Mouse (Mus musculus): Measurements from ENCODE around the gene Olfr155. TPM values are rescaled to one million over a fixed set of nuclear protein-coding genes. Genes with fewer than 3 reads are reported as not detected.

The Olfr155 gene
- polyA plus RNA-seq (2017; shearing (Covaris generic)), result under 1 TPM; 0.43 to 0.98 TPM

GRCm38 (mm10) chr4:43851265-43851664, at the start of gene Olfr155:
Olfr155 (plus strand) TSS chr4:43851565.

GRCm38 (mm10) chr4:43823845-43824337, 27.5 kb upstream of the Olfr155 start, which contains the start of gene Olfr156:
Olfr156 (minus strand) TSS chr4:43823895.

GRCm38 (mm10) chr4:43840101-43840500, 11.3 kb upstream of the Olfr155 start, which contains the start of gene Olfr157:
Olfr157 (minus strand) TSS chr4:43840201.

GRCm38 (mm10) chr4:43875160-43875918, 24.0 kb downstream of the Olfr155 start, which contains the start of gene Reck:
Reck (plus strand) TSS chr4:43875530.

Other genes with a start within 250 kb of the Olfr155 start
- under 1 TPM; 0.53 to 0.72 TPM for gene Npr2, start 219.6 kb upstream of the Olfr155 start, polyA plus RNA-seq (2017; shearing (Covaris generic))
- under 1 TPM; 0.27 to 0.81 TPM for gene Spag8, start 198.0 kb upstream of the Olfr155 start, polyA plus RNA-seq (2017; shearing (Covaris generic))
- 10 to 100 TPM; 64.9 to 74.6 TPM for gene Hint2, start 195.1 kb upstream of the Olfr155 start, polyA plus RNA-seq (2017; shearing (Covaris generic))
- gene Tmem8b, start 182.6 kb upstream of the Olfr155 start, polyA plus RNA-seq (2017; shearing (Covaris generic)), result 1 to 10 TPM; 1.4 to 2.3 TPM
- 1 to 10 TPM in 1 of 2 experiments, under 1 TPM in 1; 0.99 to 2.8 TPM for gene Fam221b, start 182.4 kb upstream of the Olfr155 start, polyA plus RNA-seq (2017; shearing (Covaris generic))
- gene Olfr70, start 150.8 kb upstream of the Olfr155 start, polyA plus RNA-seq (2017; shearing (Covaris generic)), result not detected
- gene Olfr71, start 141.3 kb upstream of the Olfr155 start, polyA plus RNA-seq (2017; shearing (Covaris generic)), result under 1 TPM in 1 of 2 experiments, not detected in 1; 0.10 TPM
- gene Hrct1, start 124.4 kb upstream of the Olfr155 start, polyA plus RNA-seq (2017; shearing (Covaris generic)), result not detected
- 1 to 10 TPM in 1 of 2 experiments, under 1 TPM in 1; 0.48 to 1.3 TPM for gene Spaar, start 121.5 kb upstream of the Olfr155 start, polyA plus RNA-seq (2017; shearing (Covaris generic))
- not detected for gene Olfr159, start 80.6 kb upstream of the Olfr155 start, polyA plus RNA-seq (2017; shearing (Covaris generic))
- gene Olfr156, start 27.7 kb upstream of the Olfr155 start, polyA plus RNA-seq (2017; shearing (Covaris generic)), result under 1 TPM; 0.08 to 0.32 TPM
- 1 to 10 TPM in 1 of 2 experiments, under 1 TPM in 1; 0.19 to 1.4 TPM for gene Olfr157, start 11.4 kb upstream of the Olfr155 start, polyA plus RNA-seq (2017; shearing (Covaris generic))
- gene Reck, start 24.0 kb downstream of the Olfr155 start, polyA plus RNA-seq (2017; shearing (Covaris generic)), result 1 to 10 TPM; 4.8 to 7.1 TPM
- 100 to 1,000 TPM; 181 to 284 TPM for gene Glipr2, start 105.8 kb downstream of the Olfr155 start, polyA plus RNA-seq (2017; shearing (Covaris generic))
- not detected for gene Ccin, start 131.9 kb downstream of the Olfr155 start, polyA plus RNA-seq (2017; shearing (Covaris generic))
- gene Clta, start 152.9 kb downstream of the Olfr155 start, polyA plus RNA-seq (2017; shearing (Covaris generic)), result 100 to 1,000 TPM; 154 to 183 TPM
- 10 to 100 TPM; 60.5 to 63.1 TPM for gene Gne, start 232.6 kb downstream of the Olfr155 start, polyA plus RNA-seq (2017; shearing (Covaris generic))